Mouse (Mus musculus) urinary bladder, postnatal 14 days (tissue): ENCODE data around the gene Wdr44.

Experiments
- DNase-seq: peaks from one replicate; pipeline ENCODE4 v3.0.0; 2021; ENCODE audit warnings: low spot score

The Wdr44 gene

DNA sequence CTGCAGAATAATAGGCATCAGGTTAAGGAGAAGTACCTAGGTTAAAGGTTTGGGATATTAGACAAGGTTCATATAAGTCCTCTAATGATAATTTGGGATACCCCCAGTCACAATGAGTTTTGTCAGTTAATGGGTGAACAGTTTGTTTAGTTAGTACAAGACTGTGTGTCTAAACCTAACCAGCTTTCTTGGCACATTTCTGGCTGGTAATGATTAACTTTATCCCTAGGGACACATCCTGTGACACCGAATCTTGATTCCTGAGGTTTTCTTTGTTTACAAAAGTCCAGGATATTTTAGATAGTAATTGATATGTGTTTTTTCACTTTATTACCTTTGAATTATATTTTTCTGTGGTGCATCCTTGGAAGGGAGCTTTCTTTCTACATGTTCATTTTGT, 148.1 kb downstream of the Wdr44 start:
- DNase-seq: no peak
